Mouse (Mus musculus) thymus, postnatal 25 days (tissue): ENCODE measurements at regions not wholly inside any gene's neighbourhood (a gene's known extent, or its start where the extent isn't known, plus 50 kb on each side); places are given as distances from the start of the nearest gene placed in this dataset.
A peak's percentile ranks its signal among the peaks of the same experiment; 100 is the strongest.

Source experiments
- DNase-seq: peaks from one replicate; pipeline ENCODE4 v3.0.0; 2022

DNA sequence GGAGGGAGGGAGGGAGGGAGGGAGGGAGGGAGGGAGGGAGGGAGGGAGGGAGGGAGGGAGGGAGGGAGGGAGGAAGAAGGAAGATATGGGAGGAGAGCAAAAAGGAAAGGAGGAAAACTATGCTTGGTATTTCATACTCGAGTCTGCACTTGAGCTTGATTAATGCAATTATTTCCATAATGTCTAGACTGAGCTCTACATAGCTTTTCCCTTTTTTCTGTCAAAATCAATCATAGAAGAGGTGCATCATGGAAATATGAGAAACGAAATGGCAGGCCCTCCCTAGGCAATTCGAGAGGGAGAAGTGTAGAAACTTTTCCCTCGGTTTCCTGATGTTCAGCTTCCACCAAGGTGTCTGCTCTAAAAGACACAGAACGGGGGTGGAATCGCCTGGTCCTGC lies 417.6 kb downstream of the Plk2 start:
- DNase-seq, result no peak

DNA sequence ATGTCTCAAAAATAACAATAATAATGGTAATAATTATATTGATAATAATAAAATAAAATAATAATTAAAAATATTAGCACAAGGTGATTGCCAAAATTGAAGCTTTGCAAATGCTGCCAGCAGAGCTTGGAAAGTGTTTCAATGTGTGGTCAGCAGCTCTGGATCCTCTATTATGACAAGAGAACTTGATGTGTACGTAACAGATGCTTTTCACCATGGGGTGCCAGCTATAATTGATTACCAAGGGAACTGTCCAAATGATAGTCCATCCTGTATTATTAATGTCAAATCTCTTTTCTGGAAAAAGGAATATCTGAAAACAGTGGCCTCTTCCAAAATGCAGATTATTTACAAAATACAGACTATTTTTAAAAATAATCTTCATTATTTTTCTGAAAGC lies 419.2 kb downstream of the Plk2 start:
- DNase-seq, result no peak

DNA sequence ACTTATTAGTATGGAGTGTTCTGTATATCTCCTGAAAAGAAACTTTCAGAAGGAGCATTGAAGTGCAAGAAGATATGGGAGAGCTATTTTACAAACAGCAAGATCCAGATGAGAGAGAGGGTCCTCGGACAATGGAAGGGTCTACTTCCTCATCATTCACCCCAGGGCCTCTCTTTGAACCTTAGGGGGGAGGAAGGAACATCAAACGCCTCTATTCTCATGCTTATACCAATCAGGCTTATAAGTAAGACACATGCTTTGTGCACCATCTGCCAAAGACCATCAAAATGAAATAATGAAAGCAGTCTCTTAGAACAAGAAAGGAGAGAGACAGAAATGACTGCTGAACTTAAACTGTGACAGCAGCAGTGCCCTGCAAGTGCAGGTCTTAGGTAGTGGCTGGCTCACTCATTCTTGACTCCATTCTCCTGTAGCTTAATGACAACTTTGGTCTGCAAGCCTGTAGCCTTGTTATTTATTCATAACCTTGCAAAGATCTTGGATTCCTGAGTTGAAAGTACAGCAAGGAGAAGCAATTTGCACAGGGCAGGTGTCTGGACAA lies 424.5 kb downstream of the Plk2 start:
- DNase-seq, result no peak

- no peak for DNase-seq
Measured at GRCm38 (mm10) chr13:110824878-110825277, 429.9 kb upstream of the Actbl2 start.

DNA sequence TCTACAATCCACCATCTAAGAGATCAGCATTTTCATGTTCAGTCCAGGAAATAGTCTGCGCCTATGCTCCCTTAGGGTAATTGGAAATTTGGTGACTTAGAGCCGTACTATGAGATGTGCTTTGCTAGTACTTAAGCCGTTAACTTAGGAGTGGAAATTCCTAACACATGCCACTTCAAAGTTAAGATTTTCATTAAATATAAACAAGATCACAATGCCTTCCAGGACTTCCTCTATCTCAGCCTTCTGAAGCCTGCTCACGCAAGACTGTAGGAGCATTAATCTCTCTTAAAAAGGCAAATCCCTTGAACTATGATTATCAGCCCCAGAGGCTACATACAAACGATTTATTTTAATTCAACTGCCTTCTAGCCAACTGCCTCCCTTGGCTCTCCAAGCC lies 422.4 kb upstream of the Actbl2 start:
- no peak for DNase-seq

DNA sequence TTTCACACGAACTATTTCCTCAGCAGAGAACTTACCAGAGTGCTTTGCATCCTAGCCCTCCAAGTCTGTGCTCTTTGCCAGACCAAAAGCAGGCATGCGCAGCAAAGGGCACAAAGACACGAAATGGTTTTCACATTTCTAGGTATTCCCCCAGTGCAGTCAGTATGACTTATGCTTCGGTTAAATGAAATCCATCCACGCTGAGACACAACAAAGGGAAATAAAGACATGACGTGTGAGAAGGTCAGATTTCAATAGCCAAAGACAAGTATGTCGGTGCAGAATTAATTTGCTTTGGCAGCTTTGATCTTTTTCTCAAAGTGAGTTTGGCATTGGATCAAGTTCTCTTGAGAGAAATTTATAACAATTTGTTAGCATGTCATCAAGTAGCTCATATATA lies 417.9 kb upstream of the Actbl2 start:
- DNase-seq, result no peak

- no peak for DNase-seq
Measured at GRCm38 (mm10) chr13:110841949-110842348, 412.9 kb upstream of the Actbl2 start.

GRCm38 (mm10) chr13:110845695-110846094 lies 409.1 kb upstream of the Actbl2 start:
- no peak for DNase-seq

DNA sequence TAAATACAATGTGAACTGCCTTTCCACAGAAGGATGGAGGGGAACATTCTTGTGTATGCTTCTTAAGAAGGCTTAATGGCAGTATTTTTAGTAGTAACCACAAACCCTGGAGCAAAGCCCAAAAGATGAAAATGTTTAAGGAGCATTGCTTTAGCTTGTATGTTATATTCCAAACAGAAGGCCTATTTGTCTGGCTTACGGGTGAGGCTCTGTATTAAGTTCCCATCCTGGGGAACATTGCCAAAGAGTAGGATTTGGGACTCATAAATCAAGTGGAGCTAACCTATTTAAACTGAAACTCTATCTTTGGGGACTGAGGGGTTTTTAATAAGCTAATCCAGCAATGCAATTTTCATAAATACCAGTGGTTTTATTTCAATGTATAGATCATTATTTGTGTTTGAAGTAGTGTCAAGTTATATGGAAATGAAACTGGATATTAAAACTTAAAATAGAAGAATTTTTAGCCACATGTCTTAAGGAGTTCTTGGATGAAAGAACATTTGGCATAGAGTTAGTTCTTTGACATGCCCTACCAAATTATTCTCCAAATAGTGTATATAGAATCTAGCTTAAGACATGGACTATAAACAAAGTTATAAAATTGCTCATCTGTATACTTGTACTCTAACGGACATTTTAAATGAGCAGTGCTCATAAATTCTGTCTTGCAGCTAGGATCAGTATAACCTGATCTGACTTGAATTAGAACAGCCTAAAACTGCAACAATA lies 401.7 kb upstream of the Actbl2 start:
- DNase-seq, result no peak

GRCm38 (mm10) chr13:110854213-110854612 lies 400.6 kb upstream of the Actbl2 start:
- DNase-seq, result no peak

GRCm38 (mm10) chr13:110865902-110866512 lies 388.8 kb upstream of the Actbl2 start:
- no peak for DNase-seq

DNA sequence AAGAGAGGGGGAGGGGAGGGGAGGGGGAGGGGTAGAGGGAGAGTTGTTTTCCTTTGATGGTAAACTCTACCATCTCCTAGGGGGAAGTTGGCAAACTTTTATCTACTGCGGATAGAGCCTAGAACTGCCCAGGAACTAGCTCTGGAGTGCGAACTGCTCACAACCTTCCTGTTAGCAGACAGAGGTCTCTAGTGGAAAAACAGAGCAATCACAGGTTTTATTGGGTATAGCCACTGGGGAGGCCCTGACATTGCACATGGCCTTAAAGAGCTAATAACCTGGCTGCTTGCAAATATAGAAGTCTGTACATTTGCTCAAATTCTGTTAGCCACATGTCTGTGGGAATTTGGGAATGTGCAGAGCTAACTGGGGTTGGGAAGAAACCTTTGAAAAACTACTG lies 388.1 kb upstream of the Actbl2 start:
- no peak for DNase-seq

DNA sequence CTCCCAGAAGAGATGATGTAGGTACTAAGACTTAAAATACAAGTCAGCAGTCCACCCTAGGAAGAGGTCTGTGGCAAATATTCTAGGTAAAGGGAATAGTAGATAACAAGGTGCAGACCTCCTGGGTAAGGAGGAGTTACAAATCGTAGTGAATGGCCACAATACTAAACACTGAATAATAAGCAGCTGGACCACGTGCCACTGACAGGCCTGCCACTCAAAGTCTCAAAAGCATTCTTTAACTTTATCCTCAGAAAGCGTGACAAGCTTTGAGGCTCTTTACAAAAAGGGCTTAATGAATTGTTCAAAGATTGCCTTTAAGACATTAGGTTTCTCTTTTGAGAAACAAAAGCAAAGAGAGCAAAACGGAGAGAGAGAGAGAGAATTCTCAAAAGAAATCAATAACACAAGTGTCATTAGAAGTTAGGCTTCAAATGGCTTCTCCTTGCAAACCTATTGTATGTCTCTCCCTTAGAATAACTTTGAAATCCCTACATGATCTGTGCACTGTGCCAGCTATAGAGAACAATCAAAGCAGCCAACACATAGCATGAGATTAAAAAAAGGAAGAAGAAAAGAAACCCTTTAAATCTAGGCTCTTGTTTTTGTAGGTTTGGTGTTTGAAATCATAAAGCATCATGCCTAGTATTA lies 383.6 kb upstream of the Actbl2 start:
- no peak for DNase-seq

GRCm38 (mm10) chr13:110871776-110872135 lies 383.1 kb upstream of the Actbl2 start:
- no peak for DNase-seq

- no peak for DNase-seq
Measured at GRCm38 (mm10) chr13:110881573-110881972, 373.2 kb upstream of the Actbl2 start.

DNA sequence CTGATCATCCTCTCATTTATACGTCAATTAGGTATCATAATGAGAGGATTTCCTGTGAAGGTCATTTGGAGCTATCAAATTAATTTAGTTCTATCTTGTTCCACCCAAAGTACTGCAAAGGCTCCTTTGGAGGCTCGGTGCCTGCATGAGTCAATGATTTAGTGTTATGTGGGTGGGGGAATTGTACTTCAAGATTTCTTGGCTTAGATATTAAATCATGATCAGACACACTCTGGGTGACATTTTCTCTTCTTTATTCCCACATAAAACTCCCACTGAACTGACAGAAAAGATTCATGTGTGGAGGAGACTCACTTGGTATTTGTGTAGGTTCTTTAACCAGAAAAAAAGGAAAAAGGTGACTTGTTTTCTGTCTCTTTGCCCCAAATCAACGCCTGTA lies 372.6 kb upstream of the Actbl2 start:
- DNase-seq, result no peak

DNA sequence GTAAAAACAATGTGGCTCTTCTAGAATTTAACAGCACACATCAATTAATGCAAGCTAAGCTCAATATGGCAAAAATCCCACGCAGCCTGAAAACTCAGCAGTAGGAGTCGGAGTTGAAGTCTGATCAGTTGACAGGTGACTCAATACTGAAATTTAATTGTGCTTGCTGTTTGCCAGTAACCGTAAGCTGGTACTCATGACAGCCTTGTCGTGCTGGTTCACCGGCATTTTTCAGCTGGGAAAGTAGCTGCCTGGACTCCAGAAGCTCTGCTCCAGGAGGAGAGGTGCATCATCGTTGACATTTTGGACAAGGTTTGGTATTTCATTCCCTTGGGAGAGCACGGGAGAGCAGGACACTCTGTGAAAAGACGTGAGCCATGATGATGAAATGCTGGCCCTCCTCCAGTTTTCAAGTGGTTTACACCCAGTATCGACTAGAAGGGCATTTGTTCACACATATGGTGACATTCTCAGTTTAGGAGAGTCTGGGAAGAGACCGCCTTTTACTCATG lies 372.1 kb upstream of the Actbl2 start:
- no peak for DNase-seq

DNA sequence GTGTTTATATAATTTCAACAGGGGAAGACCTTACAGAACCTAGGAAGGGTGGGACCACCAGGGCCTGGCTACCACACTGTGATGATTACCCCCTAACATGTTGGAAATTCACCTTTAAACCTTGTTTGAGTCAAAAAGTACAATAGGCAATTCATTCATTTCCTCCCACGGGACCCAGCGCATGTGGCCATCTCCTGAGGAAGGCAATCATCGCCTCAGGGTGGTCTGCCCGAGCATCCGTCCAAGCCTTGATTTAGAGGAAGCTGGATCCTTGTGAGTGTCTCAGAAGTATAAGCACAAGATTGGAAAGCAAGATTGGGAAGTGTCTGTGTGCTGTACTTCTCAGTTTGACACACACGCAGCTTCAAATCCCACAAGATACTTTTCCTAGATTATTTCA lies 360.9 kb upstream of the Actbl2 start:
- no peak for DNase-seq

GRCm38 (mm10) chr13:110895349-110895748 lies 359.5 kb upstream of the Actbl2 start:
- DNase-seq, result no peak

DNA sequence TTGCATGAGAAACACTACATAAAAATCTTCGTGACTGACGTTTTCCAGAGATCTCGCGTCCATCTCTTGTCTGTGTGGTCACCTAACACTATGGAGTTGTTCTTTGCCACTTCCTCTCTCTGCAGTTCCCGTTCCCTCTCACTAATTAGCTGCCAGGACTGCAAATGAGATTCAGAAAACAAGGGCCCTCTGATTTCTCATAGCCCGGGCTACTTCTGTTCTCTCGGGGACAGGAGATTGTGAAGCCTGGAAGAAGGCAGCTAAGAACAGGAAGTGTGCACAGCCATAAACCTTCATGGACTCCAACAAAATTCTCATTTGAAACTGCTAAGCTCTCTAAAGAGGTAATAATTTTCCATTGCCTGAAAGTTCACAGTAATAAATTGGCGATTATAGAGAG lies 358.9 kb upstream of the Actbl2 start:
- DNase-seq, result no peak

GRCm38 (mm10) chr13:110897621-110898020 lies 357.2 kb upstream of the Actbl2 start:
- no peak for DNase-seq

GRCm38 (mm10) chr13:110902994-110903644 lies 351.7 kb upstream of the Actbl2 start:
- DNase-seq, result peak; percentile 3

DNA sequence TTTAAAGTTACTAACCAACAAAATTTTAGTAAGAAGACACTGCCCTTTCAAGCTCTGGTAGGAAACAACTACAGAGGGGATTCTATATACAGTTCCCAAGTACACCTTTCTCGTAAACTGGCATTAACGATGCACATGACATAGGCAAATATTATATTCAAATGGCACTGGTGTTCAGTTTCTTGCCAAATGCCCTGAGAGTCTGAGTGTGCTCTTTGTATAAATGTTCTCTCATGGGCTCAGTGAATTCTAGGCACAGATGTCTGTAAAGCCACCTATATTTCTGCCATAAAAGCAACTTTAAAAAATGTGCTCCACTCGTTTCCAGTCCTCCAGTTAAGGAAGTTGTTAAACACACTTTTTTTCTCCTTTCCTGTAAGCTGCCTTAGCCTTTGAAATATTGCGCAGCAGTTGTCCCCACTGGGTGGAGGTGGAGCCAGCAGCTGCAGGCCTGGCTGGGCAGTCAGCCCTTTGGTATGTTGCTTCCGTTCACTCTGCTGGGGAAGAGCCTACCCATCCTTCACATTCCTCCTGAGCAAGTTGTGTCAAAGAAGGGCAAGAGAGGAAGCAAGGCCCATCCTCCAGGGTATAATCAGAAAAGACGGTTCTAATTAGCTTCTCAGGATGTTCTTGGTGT lies 347.4 kb upstream of the Actbl2 start:
- DNase-seq, result peak; percentile 4
